Mouse (Mus musculus) myocyte (in vitro differentiated cells): ENCODE measurements around the gene Tiam1.

Experiments
- CEBPB ChIP-seq: IDR thresholded peaks from 2 replicates; pipeline ENCODE4 v1.6.1; 2011; ENCODE audit warnings: mild to moderate bottlenecking, moderate library complexity; ENCODE audit not compliant: poor library complexity, insufficient read depth, severe bottlenecking
- E2F4 ChIP-seq: IDR thresholded peaks from one replicate; pipeline ENCODE4 v1.6.1; 2011; ENCODE audit warnings: mild to moderate bottlenecking, control low read depth, moderate library complexity; ENCODE audit not compliant: insufficient read depth
- MAX ChIP-seq: IDR thresholded peaks from one replicate; pipeline ENCODE4 v1.6.1; 2011; ENCODE audit warnings: low read depth, mild to moderate bottlenecking, control low read depth
- MYOD1 ChIP-seq, 3 experiments: IDR thresholded peaks; one replicate each; pipeline ENCODE4 v1.6.1; 2011; ENCODE audit warnings: control low read depth in 2 of 3, low read depth in 2 of 3, mild to moderate bottlenecking in 2 of 3, moderate library complexity in 1 of 3; ENCODE audit not compliant: insufficient read length in 2 of 3, control insufficient read depth in 1 of 3
- MYOG ChIP-seq, 3 experiments: IDR thresholded peaks; one replicate each; pipeline ENCODE4 v1.6.1; 2011; ENCODE audit warnings: control low read depth in 2 of 3, low read depth in 2 of 3, mild to moderate bottlenecking in 2 of 3; ENCODE audit not compliant: insufficient read length in 2 of 3, control insufficient read depth in 1 of 3, insufficient read depth in 1 of 3
- POLR2A ChIP-seq: IDR thresholded peaks from one replicate; pipeline ENCODE4 v1.6.1; 2011; ENCODE audit warnings: low read depth, mild to moderate bottlenecking, control low read depth, moderate library complexity; ENCODE audit not compliant: insufficient read length
- POLR2AphosphoS2 ChIP-seq: IDR thresholded peaks from one replicate; pipeline ENCODE4 v1.6.1; 2011; ENCODE audit warnings: low read depth, control low read depth; ENCODE audit not compliant: insufficient read length
- SRF ChIP-seq: IDR thresholded peaks from one replicate; pipeline ENCODE4 v1.6.1; 2011; ENCODE audit warnings: low read depth; ENCODE audit not compliant: control insufficient read depth, insufficient read length
- TCF12 ChIP-seq: IDR thresholded peaks from one replicate; pipeline ENCODE4 v1.6.1; 2011; ENCODE audit warnings: mild to moderate bottlenecking, control low read depth; ENCODE audit not compliant: poor library complexity, insufficient read depth, severe bottlenecking
- USF1 ChIP-seq: IDR thresholded peaks from one replicate; pipeline ENCODE4 v1.6.1; 2011; ENCODE audit warnings: low read depth, mild to moderate bottlenecking, control low read depth, moderate library complexity

GRCm38 (mm10) chr16:89818661-89819060, 324.9 kb downstream of the Tiam1 start:
- no peak for TF ChIP-seq POLR2A
- no peak for TF ChIP-seq USF1
- no peak for TF ChIP-seq TCF12
- no peak for TF ChIP-seq MAX
- no peak for TF ChIP-seq MYOG (IDR thresholded peaks at IDR 0.05; ENCODE audit: control insufficient read depth in 1 of 3, insufficient read depth in 1 of 3, insufficient read length in 2 of 3, low read depth in 2 of 3)
- TF ChIP-seq POLR2AphosphoS2, result no peak
- TF ChIP-seq E2F4, result no peak
- no peak for TF ChIP-seq CEBPB
- TF ChIP-seq SRF, result no peak
- no peak for TF ChIP-seq MYOD1 (IDR thresholded peaks at IDR 0.05; ENCODE audit: control insufficient read depth in 1 of 3, insufficient read length in 2 of 3, low read depth in 2 of 3)
